Mouse (Mus musculus) forebrain, embryonic 13.5 days (tissue): ENCODE measurements around the gene S100z. TPM values are rescaled to one million over a fixed set of nuclear protein-coding genes. Genes with fewer than 3 reads are reported as not detected.

Source experiments
- ATAC-seq: fragments of 200-750 bp; cut with Nextera tagmentation; 2 replicates; pipeline ENCODE4 v1.8.0; 2017
- H3K27ac ChIP-seq: fragments of 300-500 bp; sonication (generic); 2 replicates; pipeline ENCODE4 v1.5.1; 2015; ENCODE audit warnings: inconsistent platforms, mild to moderate bottlenecking, moderate library complexity
- H3K27me3 ChIP-seq: fragments of 300-500 bp; sonication (generic); 2 replicates; pipeline ENCODE4 v1.6.1; 2015; ENCODE audit warnings: mild to moderate bottlenecking, inconsistent platforms
- H3K36me3 ChIP-seq: fragments of 300-500 bp; sonication (generic); 2 replicates; pipeline ENCODE4 v1.6.1; 2015; ENCODE audit warnings: mild to moderate bottlenecking, inconsistent platforms; ENCODE audit not compliant: poor library complexity, severe bottlenecking
- H3K4me1 ChIP-seq: fragments of 300-500 bp; sonication (generic); 2 replicates; pipeline ENCODE4 v1.6.1; 2015; ENCODE audit warnings: inconsistent platforms
- H3K4me2 ChIP-seq: fragments of 300-500 bp; sonication (generic); 2 replicates; pipeline ENCODE4 v1.6.1; 2015; ENCODE audit warnings: inconsistent platforms, mild to moderate bottlenecking, moderate library complexity
- H3K4me3 ChIP-seq: fragments of 300-500 bp; sonication (generic); 2 replicates; pipeline ENCODE4 v1.5.1; 2015; ENCODE audit warnings: mild to moderate bottlenecking, inconsistent platforms
- H3K9ac ChIP-seq: fragments of 300-500 bp; sonication (generic); 2 replicates; pipeline ENCODE4 v1.6.1; 2015; ENCODE audit warnings: mild to moderate bottlenecking, inconsistent platforms
- H3K9me3 ChIP-seq: fragments of 300-500 bp; sonication (generic); replicated peaks from 2 replicates; pipeline ENCODE4 v1.6.1; 2016; ENCODE audit warnings: inconsistent platforms
- WGBS: fragments of 180-500 bp; shearing (Covaris S2); methylation state at CpG from one replicate; pipeline ENCODE4 v1.1.7; 2015; 5-methylcytosine and 5-hydroxymethylcytosine counted together
- polyA plus RNA-seq: library from polyadenylated mRNA; unstranded; fragments of >200 nt; fragmentation: Nextera tagmentation; extraction: Ambion mirVana; gene quantifications from 2 replicates; pipeline ENCODE4 v1.2.1, GENCODE M21; 2015

Gene S100z
- polyA plus RNA-seq, 1 experiment from 2014 or later = not detected

DNA sequence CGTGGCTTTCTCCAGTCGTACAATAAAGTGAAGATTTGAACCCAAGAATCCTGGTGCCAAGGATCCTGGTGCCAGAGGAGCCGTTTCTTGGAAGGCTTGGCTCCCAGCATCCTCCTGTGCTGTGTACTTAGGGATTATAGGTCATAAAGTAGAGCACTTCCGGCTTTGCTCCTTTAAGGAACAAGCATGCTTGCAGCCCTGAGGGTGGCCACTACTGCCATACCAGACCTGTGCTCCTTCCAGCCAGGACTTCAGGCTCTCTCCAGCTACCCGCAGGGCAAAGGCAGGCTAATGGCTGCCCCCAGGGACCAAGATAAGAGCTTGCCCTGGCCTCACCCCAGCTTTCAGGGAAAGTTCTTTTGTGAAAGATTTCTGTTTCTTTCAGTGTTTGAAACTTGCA, 14.8 kb upstream of the S100z start:
- Histone ChIP-seq H3K27me3 (no peaks in the 10 kb centered on the region), H3K4me3 (no peak overlapping the region), H3K36me3 (no peaks in the 10 kb centered on the region), H3K4me1 (no peaks in the 10 kb centered on the region), H3K4me2 (no peak overlapping the region), H3K9ac (no peak overlapping the region), H3K9me3 (no peaks in the 10 kb centered on the region), H3K27ac (no peak overlapping the region)
- no peak for ATAC-seq
- WGBS = 73% methylated on average over 5 of the region's 5 CpGs

DNA sequence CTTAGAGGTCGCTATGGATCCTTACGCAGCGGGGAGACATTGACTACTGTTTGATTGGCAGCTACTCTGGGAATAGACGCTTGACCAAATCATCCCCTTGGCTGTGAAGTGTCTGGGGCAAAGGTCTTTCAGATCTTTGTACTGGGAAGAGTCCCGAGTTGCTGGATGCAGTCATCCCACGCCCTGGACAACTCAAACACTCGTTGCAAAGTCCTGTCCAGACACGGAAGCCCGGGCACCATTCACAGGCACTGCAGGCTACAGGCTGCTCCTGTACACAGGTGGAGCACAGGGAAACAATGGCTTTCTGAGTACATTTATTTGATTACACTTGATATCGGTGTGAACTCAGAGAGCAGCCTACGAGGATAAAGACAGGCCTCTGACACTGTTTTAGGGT, 12.8 kb upstream of the S100z start:
- WGBS = 64% methylated on average over 11 of the region's 11 CpGs
- Histone ChIP-seq H3K9me3 (no peaks in the 10 kb centered on the region), H3K4me1 (no peaks in the 10 kb centered on the region), H3K27ac (no peak overlapping the region), H3K36me3 (no peaks in the 10 kb centered on the region), H3K4me2 (no peak overlapping the region), H3K9ac (no peak overlapping the region), H3K27me3 (no peaks in the 10 kb centered on the region), H3K4me3 (no peak overlapping the region)
- ATAC-seq = no peak

DNA sequence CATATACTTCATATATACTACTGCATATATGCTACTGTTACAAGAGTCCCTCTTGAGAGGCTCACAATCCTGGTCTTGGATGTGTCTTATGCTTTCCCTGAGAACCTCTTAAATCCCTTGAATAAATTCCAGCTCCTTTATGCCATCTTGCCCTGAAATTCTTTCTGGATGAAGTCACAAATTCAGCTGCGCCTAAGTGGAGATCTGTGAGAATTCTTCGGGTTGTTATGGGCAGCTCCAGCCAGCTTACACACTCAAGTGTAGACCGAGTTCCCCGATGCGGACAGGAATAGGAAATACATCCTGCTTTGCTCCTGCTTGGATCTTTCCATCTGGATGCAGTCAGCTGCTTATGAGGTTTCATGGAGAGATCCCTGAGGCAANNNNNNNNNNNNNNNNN, 6.1 kb upstream of the S100z start:
- Histone ChIP-seq H3K27ac (no peak overlapping the region), H3K4me3 (no peak overlapping the region), H3K36me3 (no peaks in the 10 kb centered on the region), H3K4me1 (0 out of 2 replicates have a peak, but pooled peaks cover 3% of the 10 kb centered on the region), H3K9me3 (no peaks in the 10 kb centered on the region), H3K27me3 (no peaks in the 10 kb centered on the region), H3K4me2 (no peak overlapping the region), H3K9ac (no peak overlapping the region)
- no peak for ATAC-seq
- 39% methylated on average over 5 of the region's 5 CpGs for whole genome bisulfite sequencing

DNA sequence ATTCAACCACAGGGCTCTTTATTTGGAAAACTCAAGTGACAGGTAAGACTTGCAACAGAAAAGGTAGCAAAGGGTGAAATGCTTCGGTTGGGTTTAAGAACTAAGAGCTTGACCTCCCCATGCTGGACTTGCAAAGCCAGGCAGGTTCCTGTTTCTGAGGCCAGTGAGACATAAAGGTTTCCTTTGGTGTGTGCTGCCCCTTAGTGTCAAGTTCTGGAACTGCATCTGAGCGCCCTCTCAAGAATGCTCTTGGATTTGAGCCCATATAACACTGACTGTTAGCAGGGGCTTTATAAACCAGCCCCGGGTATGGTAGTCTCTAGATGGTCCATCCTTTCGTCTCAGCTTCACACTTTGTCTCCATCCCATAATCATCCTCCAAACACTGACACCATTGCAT, 2.9 kb upstream of the S100z start:
- H3K4me2 ChIP-seq = no peak overlapping the region
- no peak overlapping the region for H3K27ac ChIP-seq
- H3K4me3 ChIP-seq = no peak overlapping the region
- H3K36me3 ChIP-seq = no peaks in the 10 kb centered on the region
- peak; percentile 55; the same call in 1 of the 2 replicates for ATAC-seq
- H3K9me3 ChIP-seq = no peaks in the 10 kb centered on the region
- H3K4me1 ChIP-seq = 0 out of 2 replicates have a peak, but pooled peaks cover 3% of the 10 kb centered on the region
- no peaks in the 10 kb centered on the region for H3K27me3 ChIP-seq
- WGBS = 11% methylated on average over 4 of the region's 4 CpGs
- no peak overlapping the region for H3K9ac ChIP-seq

DNA sequence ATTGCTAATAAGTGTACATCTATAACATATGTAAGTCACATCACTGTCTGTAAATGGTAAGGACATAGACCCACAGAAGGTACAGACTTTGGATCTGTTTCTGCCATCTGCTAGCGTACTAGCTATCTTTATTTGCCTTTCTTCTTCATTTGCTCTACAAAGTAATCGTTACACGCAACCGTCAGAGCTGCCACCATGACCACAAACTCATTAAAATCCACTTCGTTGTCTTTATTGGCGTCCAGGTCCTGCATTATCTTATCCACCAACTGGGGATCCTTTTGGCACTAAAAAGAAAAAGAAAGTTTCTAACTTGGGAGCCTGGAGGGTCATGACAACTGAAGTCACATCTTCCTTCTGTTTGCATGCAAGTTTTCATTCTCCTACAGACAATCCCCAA, 1.3 kb downstream of the S100z start:
- Histone ChIP-seq H3K9ac (no peak overlapping the region), H3K9me3 (no peaks in the 10 kb centered on the region), H3K4me2 (no peak overlapping the region), H3K4me1 (no peaks in the 10 kb centered on the region), H3K27me3 (no peaks in the 10 kb centered on the region), H3K27ac (no peak overlapping the region), H3K36me3 (no peaks in the 10 kb centered on the region), H3K4me3 (no peak overlapping the region)
- 82% methylated on average over 6 of the region's 6 CpGs for WGBS
- no peak for ATAC-seq

DNA sequence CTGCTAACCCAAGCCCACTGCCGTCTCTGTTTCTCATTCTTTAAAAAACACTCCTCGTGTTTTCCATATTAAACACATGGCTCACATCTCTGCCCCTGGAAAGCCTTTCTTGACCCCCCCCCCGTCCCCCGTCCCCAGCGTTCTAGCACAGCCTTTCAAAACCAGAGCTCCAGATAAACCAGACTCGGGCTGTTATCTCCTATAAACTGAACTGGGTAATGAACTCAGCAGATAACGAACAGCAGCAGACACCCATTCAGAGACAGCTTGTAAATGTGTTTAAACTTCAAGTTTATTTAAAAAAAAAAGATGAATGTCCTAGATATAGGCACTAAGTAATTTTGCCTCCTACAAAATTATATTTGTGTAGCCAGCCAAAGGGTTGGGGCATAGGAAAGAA, 3.4 kb downstream of the S100z start:
- WGBS = 74% methylated on average over 7 of the region's 7 CpGs
- Histone ChIP-seq H3K9me3 (no peaks in the 10 kb centered on the region), H3K27ac (no peak overlapping the region), H3K27me3 (no peaks in the 10 kb centered on the region), H3K9ac (no peak overlapping the region), H3K4me3 (no peak overlapping the region), H3K4me1 (no peaks in the 10 kb centered on the region), H3K4me2 (no peak overlapping the region), H3K36me3 (no peaks in the 10 kb centered on the region)
- no peak for ATAC-seq

DNA sequence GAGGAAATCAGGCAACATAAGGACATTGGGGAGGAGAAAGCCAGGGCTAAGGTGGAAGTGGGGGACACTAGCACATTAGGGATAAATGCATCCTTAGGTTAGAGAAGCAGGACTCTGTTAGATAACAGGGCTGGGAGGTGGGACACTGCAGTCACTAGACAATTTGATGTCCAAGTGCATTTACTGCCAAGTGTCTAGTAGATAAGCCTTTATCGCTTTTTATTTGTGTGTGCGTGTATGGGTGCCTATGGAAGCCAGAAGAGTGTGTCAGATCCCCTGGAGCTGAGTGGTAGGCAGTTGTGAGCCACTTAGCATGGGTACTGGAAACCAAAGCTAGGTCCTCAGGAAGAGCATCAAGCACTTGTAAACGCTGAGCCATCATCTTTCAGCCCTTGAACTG, 4.2 kb downstream of the S100z start:
- Histone ChIP-seq H3K9me3 (no peaks in the 10 kb centered on the region), H3K9ac (no peak overlapping the region), H3K4me3 (no peak overlapping the region), H3K27me3 (no peaks in the 10 kb centered on the region), H3K4me2 (no peak overlapping the region), H3K27ac (no peak overlapping the region), H3K4me1 (no peaks in the 10 kb centered on the region), H3K36me3 (no peaks in the 10 kb centered on the region)
- WGBS = 86% methylated on average over 3 of the region's 3 CpGs
- ATAC-seq = no peak

DNA sequence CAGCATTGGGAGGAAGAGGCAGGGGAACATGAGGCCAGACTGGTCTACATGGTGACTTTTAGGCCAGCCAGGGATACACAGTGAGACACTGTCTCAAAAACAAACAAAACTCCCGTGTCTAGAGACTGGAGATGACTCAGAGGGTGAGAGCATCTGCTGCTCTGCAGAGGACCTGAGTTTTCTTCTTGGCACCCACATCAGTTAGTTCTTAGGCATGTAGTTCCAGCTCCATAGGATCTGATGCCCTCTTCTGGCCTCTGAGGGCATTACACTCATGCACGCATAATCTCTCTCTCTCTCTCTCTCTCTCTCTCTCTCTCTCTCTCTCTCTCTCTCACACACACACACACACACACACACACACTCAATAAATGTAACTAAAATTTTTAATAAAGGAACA, 7.6 kb downstream of the S100z start:
- Histone ChIP-seq H3K27me3 (no peaks in the 10 kb centered on the region), H3K36me3 (no peaks in the 10 kb centered on the region), H3K4me1 (no peaks in the 10 kb centered on the region), H3K9me3 (no peaks in the 10 kb centered on the region), H3K4me3 (no peak overlapping the region), H3K9ac (no peak overlapping the region), H3K4me2 (no peak overlapping the region), H3K27ac (no peak overlapping the region)
- 45% methylated on average over 2 of the region's 2 CpGs for WGBS
- no peak for ATAC-seq

DNA sequence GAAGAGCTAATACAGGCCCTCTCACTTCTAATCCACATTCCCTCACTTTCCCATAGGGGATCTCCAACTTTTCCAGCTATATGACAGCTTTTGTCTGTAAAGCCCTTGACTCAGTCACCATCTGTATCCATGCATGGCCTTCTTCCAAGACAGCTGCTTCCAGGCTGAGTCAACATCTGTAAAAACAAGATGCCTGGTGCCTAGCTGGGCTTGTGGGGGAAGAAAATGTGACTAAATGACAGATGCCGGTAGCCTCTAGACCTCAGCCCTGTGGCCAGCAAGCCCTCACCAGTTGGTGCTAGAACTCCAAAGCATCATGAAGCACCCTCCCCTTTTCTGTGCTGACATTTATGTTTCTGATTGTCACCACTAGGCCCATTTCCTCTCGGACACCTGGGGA, 27.0 kb downstream of the S100z start:
- Histone ChIP-seq H3K4me1 (no peaks in the 10 kb centered on the region), H3K4me3 (no peak overlapping the region), H3K9ac (no peak overlapping the region), H3K36me3 (no peaks in the 10 kb centered on the region), H3K4me2 (no peak overlapping the region), H3K9me3 (no peaks in the 10 kb centered on the region), H3K27ac (no peak overlapping the region), H3K27me3 (no peaks in the 10 kb centered on the region)
- 85% methylated on average over 2 of the region's 2 CpGs for WGBS
- no peak for ATAC-seq

DNA sequence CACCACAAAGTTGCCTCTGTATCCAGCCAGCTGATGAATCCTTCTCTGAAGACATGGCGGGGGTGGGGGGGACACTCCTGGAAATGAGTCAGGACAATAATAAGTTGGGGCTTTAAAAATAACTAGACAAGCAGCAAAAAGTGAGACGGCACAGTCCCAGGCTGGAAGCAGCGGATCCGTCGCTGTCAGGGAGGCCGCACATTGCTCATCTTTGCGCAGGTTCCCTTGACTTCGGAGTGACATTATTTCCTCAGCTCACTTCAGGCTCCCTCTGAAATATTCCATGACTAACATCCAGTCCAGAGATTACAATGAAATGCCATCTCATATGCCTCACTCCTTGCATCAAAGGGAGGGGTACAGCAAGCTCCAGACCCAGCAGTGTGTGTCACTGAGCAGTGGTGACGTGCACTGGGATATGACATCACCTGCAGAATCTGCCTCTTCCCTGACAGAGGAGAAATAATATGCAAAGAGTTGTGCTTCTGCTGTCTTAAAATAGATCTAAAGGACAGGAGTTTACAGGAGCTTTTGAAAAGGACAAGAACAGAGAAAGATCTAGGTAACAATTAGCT, 27.8 kb downstream of the S100z start:
- H3K4me3 ChIP-seq = no peak overlapping the region

DNA sequence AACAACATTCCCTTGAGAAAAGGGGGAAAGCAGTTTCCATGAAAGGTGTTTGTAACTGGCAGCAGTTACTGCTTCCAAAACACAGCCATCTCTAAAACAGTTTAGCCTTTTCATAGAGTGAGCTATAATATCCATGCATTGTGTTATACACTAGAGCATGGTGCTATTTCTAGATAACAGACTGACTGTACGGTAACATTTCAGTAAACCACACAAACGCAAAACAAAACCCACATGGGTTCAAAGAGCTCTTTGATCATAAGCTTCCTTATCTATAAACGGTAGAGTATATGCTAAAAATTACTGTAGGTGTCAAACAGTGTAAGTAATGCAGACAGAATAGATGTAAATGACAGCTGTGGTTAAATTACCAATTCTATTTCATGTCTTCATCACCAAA, 28.8 kb downstream of the S100z start:
- WGBS = 87% methylated on average over 3 of the region's 3 CpGs

More for the DNA sequence above, 27.8 kb downstream of the S100z start:
- peaks cover 2% of the 10 kb centered on the region; the same call in 1 of the 2 replicates for H3K27me3 ChIP-seq
- ATAC-seq = no peak
- H3K36me3 ChIP-seq = no peaks in the 10 kb centered on the region
- 90% methylated on average over 9 of the region's 9 CpGs for whole genome bisulfite sequencing
- H3K4me2 ChIP-seq = no peak overlapping the region
- no peak overlapping the region for H3K9ac ChIP-seq
- H3K4me1 ChIP-seq = no peaks in the 10 kb centered on the region
- H3K27ac ChIP-seq = no peak overlapping the region
- H3K9me3 ChIP-seq = no peaks in the 10 kb centered on the region

DNA sequence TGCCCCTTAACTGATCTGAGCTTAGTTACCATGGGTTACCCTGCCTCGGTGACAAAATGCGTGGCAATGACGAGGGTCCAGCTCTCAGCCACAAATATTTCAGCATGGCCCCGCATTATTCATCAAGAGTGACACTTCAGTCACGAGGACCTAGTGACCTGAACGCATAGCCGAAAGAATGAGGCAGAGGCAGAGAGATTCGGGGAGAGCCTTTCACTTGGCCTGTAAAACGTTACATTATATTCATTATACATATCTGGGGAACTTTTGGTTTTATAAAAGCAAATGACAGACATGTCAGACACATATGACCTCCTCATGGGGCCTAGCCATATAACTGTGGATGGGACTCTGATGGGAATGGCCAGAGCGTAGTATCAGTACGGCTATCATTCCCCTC, 33.7 kb downstream of the S100z start, which contains the start of gene Crhbp:
TSS of gene Crhbp (minus strand) at position 101 of the 400 bp plus-strand sequence.
- Histone ChIP-seq H3K27me3 (peaks cover 28% of the 10 kb centered on the region), H3K4me1 (peaks cover 20% of the 10 kb centered on the region), H3K4me3 (peak within 1 kb of the TSS; percentile 45), H3K9me3 (no peaks in the 10 kb centered on the region), H3K36me3 (no peaks in the 10 kb centered on the region), H3K9ac (peak within 1 kb of the TSS; percentile 60), H3K27ac (no peak within 1 kb of the TSS), H3K4me2 (peak within 1 kb of the TSS; percentile 94)
- WGBS = 49% methylated on average over 11 of the region's 11 CpGs
- no peak for ATAC-seq

More for the DNA sequence above, 28.8 kb downstream of the S100z start:
- no peak overlapping the region for H3K27ac ChIP-seq
- no peak overlapping the region for H3K4me2 ChIP-seq
- H3K4me1 ChIP-seq = 0 out of 2 replicates have a peak, but pooled peaks cover under 1% of the 10 kb centered on the region
- no peak for ATAC-seq
- no peaks in the 10 kb centered on the region for H3K36me3 ChIP-seq
- no peak overlapping the region for H3K4me3 ChIP-seq
- no peaks in the 10 kb centered on the region for H3K9me3 ChIP-seq
- H3K9ac ChIP-seq = no peak overlapping the region
- peaks cover 12% of the 10 kb centered on the region for H3K27me3 ChIP-seq

DNA sequence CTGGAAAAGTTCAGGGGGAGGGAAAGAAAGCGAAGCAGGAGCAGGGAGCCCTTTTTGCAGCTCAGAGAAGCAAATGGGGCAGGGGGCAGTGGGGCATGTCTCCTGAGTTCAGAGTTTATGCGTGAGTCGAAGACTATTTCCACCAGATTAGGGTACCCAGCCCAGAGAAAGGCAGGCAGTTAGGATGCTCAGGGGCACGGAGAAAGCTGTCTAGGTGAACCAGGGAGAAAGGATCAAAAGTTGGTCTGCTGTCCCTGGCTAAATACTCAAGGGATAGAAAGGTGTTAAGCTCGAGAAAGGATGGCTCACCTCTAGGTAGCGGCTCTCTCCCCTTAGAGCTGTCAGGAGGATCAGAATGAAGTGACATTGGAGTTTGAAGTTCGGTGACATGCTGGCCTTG, 34.2 kb downstream of the S100z start:
- H3K4me3 ChIP-seq = peak overlapping the region; percentile 45
- H3K36me3 ChIP-seq = no peaks in the 10 kb centered on the region
- no peaks in the 10 kb centered on the region for H3K9me3 ChIP-seq
- 15% methylated on average over 7 of the region's 7 CpGs for WGBS
- ATAC-seq = no peak
- H3K4me1 ChIP-seq = peaks cover 20% of the 10 kb centered on the region
- no peak overlapping the region for H3K27ac ChIP-seq
- H3K27me3 ChIP-seq = peaks cover 28% of the 10 kb centered on the region
- H3K9ac ChIP-seq = peak overlapping the region; percentile 60; the same call in 1 of the 2 replicates
- peak overlapping the region; percentile 94 for H3K4me2 ChIP-seq
